Mouse (Mus musculus) liver, adult (tissue): ENCODE results near the gene Ccer2.

Experiments
- GATA4 ChIP-seq: IDR thresholded peaks from 2 replicates; pipeline ENCODE4 v1.6.1; 2014; ENCODE audit warnings: mild to moderate bottlenecking, low read length; ENCODE audit not compliant: insufficient replicate concordance

Gene Ccer2

GRCm38 (mm10) chr7:28794496-28794895, 38.5 kb downstream of the Ccer2 start:
- TF ChIP-seq GATA4: no peak

GRCm38 (mm10) chr7:28795832-28796231, 39.9 kb downstream of the Ccer2 start:
- no peak for TF ChIP-seq GATA4

GRCm38 (mm10) chr7:28796562-28796975, 40.6 kb downstream of the Ccer2 start:
- TF ChIP-seq GATA4: no peak

- TF ChIP-seq GATA4: no peak
These were observed 44.0 kb downstream of the Ccer2 start for GRCm38 (mm10) chr7:28799994-28800393.

DNA sequence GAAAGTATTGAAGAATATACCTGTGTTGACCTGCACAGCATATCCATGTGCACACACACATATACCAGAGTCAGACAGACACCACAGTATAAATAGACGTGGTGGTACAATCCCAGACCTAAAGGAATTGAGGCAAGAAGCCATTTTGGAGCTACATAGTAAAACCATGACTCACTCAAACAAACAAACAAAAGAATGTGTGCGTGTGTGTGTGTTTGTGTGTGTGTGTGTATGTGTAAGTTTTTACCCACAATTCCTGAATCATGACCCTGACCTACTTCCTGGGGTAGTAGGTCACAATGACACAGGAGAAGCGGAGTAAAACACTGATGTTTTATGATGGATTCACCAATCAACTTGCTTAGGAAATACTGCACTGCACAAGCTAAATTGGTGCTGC, 45.5 kb downstream of the Ccer2 start:
- TF ChIP-seq GATA4: no peak

- no peak for TF ChIP-seq GATA4
These were observed 46.1 kb downstream of the Ccer2 start for GRCm38 (mm10) chr7:28801901-28802670.

DNA sequence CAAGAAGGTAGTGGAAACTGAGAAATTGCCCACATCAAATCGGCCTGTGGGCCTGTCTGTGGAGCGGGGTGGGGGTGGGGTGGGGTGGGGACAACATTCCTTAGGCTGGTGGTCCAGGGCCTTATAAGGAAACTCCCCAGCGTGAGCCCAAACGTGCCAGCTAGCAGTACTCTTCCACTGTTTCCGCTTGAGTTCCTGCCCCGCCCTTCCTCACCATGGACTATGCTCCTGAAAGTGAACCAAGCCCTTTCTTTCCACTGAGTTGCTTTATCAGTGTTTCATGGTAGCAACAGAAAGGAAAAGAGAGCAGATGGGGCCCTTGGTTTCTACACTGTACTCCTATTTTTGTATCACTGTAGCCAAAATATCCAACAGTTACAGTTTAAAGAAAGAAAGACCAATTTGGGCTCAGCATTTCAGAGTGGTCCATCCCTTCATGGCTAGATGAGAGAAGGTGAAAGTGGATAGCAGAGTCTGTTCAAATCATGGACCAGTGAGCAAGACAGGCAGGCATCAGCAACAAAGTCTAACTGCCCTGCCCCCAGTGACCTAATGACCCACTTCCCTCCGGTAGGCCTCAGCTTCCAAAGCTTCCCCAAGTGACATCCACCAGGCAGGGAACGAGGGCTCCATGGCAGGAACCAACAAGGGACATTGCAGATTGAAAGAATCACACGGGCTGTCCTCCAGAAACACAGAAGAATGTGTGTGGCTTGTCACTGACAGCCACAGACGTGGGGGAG, 47.0 kb downstream of the Ccer2 start:
- no peak for TF ChIP-seq GATA4

- no peak for TF ChIP-seq GATA4
These were observed 47.8 kb downstream of the Ccer2 start for GRCm38 (mm10) chr7:28803756-28804155.

DNA sequence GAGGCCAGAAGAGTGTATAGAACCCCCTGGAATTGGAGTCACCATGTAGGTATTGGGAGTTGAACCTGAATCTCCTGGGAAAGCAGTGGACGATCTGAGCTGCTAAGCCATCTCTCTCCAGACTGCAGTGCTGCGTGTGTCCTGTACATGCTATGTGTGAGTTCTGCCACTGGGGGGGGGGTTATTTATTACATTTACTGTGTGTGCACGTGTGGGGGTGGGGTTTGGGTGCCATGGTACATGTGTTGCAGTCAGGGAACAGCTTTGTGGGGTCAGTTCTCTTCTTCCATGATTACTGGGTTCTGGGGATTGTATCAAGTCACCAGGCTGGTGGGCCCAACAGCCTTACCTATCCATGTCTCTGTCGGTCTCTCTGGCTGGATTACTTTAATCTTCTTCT, 50.9 kb downstream of the Ccer2 start:
- TF ChIP-seq GATA4: no peak

GRCm38 (mm10) chr7:28807641-28808220, 51.8 kb downstream of the Ccer2 start:
- TF ChIP-seq GATA4: no peak

GRCm38 (mm10) chr7:28808221-28808941, 52.4 kb downstream of the Ccer2 start, which contains the start of gene Hnrnpl:
Gene Hnrnpl (plus strand): TSS chr7:28808541.
- no peak for TF ChIP-seq GATA4
